Mouse (Mus musculus) lung, postnatal 0 days (tissue): ENCODE measurements around the gene Tmem38a. TPM values are rescaled to one million over a fixed set of nuclear protein-coding genes. Genes with fewer than 3 reads are reported as not detected.
A peak's percentile ranks its signal among the peaks of the same experiment; 100 is the strongest.

Source experiments
- ATAC-seq: fragments of 200-750 bp; cut with Nextera tagmentation; 2 replicates; pipeline ENCODE4 v1.8.0; 2017; ENCODE audit warnings: moderate library complexity
- DNase-seq: peaks from one replicate; pipeline ENCODE4 v3.0.0-alpha.2; 2016; ENCODE audit warnings: low spot score
- H3K27ac ChIP-seq: fragments of 300-500 bp; sonication (generic); 2 replicates; pipeline ENCODE4 v1.5.1; 2014; ENCODE audit warnings: antibody characterized with exemption, mild to moderate bottlenecking, low read length, mixed read lengths
- H3K27me3 ChIP-seq: fragments of 300-500 bp; sonication (generic); replicated peaks from 2 replicates; pipeline ENCODE4 v1.6.1; 2014; ENCODE audit warnings: low read length, mixed read lengths; ENCODE audit not compliant: insufficient read depth
- H3K36me3 ChIP-seq: fragments of 300-500 bp; sonication (generic); 2 replicates; pipeline ENCODE4 v1.6.1; 2014; ENCODE audit warnings: low read length, mixed read lengths; ENCODE audit not compliant: insufficient read depth
- H3K4me1 ChIP-seq: fragments of 300-500 bp; sonication (generic); 2 replicates; pipeline ENCODE4 v1.6.1; 2014; ENCODE audit warnings: antibody characterized with exemption, low read depth, low read length, mixed read lengths; ENCODE audit not compliant: insufficient read depth
- H3K4me2 ChIP-seq: fragments of 300-500 bp; sonication (generic); replicated peaks from 2 replicates; pipeline ENCODE4 v1.6.1; 2014; ENCODE audit warnings: low read depth, mild to moderate bottlenecking, low read length, moderate library complexity, mixed read lengths
- H3K4me3 ChIP-seq: fragments of 300-500 bp; sonication (generic); 2 replicates; pipeline ENCODE4 v1.5.1; 2014; ENCODE audit warnings: low read depth, low read length
- H3K9ac ChIP-seq: fragments of 300-500 bp; sonication (generic); replicated peaks from 2 replicates; pipeline ENCODE4 v1.6.1; 2014; ENCODE audit warnings: low read depth, mild to moderate bottlenecking
- H3K9me3 ChIP-seq: fragments of 300-500 bp; sonication (generic); 2 replicates; pipeline ENCODE4 v1.6.1; 2016; ENCODE audit warnings: low read length, mixed read lengths
- CTCF ChIP-seq: IDR thresholded peaks from 2 replicates; pipeline ENCODE4 v1.5.1; 2016; ENCODE audit warnings: antibody characterized with exemption, mild to moderate bottlenecking
- EP300 ChIP-seq: IDR thresholded peaks from 2 replicates; pipeline ENCODE4 v1.6.1; 2016; ENCODE audit warnings: antibody characterized with exemption, mild to moderate bottlenecking, control low read depth
- WGBS: fragments of 180-500 bp; shearing (Covaris S2); extraction: QIAGEN DNeasy Blood & Tissue Kit; methylation state at CpG from one replicate; pipeline ENCODE4 v1.1.7; 2014; 5-methylcytosine and 5-hydroxymethylcytosine counted together
- polyA plus RNA-seq: library from polyadenylated mRNA; unstranded; fragments of >200 nt; fragmentation: Nextera tagmentation; extraction: Ambion mirVana; gene quantifications from 2 replicates; pipeline ENCODE4 v1.2.1, GENCODE M21; 2015

Tmem38a gene
- polyA plus RNA-seq, 1 experiment from 2014 or later: 17.3 TPM

GRCm38 (mm10) chr8:72547802-72548643 lies 23.8 kb upstream of the Tmem38a start, which contains the start of gene Med26:
Gene Med26, minus strand, starts transcription at chr8:72548270.
- TF ChIP-seq CTCF: peak; percentile 39
- TF ChIP-seq EP300: no peak
- peak within 1 kb of the TSS; percentile 87 for H3K4me3 ChIP-seq
- peak within 1 kb of the TSS; percentile 96 for H3K4me2 ChIP-seq
- no peaks in the 10 kb centered on the region for H3K9me3 ChIP-seq
- H3K4me1 ChIP-seq: peaks cover 12% of the 10 kb centered on the region
- peak; percentile 96 for ATAC-seq
- WGBS: under 1% methylated on average over 72 of the region's 92 CpGs
- peak within 1 kb of the TSS; percentile 88 for H3K27ac ChIP-seq
- peak within 1 kb of the TSS; percentile 99 for H3K9ac ChIP-seq
- DNase-seq: peak; percentile 100
- no peaks in the 10 kb centered on the region for H3K27me3 ChIP-seq
- no peaks in the 10 kb centered on the region for H3K36me3 ChIP-seq

GRCm38 (mm10) chr8:72548644-72549313 lies 23.1 kb upstream of the Tmem38a start:
- ATAC-seq: peak; percentile 40
- no peaks in the 10 kb centered on the region for H3K36me3 ChIP-seq

DNA sequence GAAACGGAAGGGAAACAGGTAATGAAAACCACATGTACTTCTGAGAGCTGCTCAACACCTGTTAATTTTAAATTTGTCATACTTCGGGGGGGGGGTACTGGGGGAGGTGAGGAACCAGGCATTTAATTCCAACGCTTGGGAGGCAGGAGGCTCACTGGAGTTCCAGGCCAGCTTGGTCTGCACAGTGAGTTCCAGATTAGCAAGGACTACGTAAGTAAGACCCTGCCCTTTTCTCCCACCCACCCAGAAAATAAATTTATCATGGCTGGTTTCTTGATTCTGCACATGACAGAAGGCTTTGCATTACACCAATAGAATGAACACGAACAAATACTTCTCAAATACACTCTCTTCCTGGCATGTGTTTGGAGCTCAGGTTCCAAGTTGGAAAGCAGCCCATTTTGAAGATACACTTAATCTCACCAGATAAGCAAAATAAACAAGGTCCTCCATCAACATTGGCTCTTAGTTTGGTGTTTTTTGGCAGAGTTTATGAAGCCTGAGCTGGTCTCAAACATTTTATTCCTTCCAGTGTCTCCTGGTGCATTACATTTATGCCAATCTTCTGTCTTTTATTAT lies 22.5 kb upstream of the Tmem38a start:
- peak; percentile 62 for TF ChIP-seq EP300
- TF ChIP-seq CTCF: no peak
- DNase-seq (peak; percentile 81), ATAC-seq (no peak)
- Histone ChIP-seq H3K27ac (peak overlapping the region; percentile 88), H3K36me3 (no peaks in the 10 kb centered on the region), H3K4me1 (peaks cover 12% of the 10 kb centered on the region), H3K27me3 (no peaks in the 10 kb centered on the region), H3K4me3 (peak overlapping the region; percentile 87), H3K9ac (no peak overlapping the region), H3K4me2 (peak overlapping the region; percentile 96), H3K9me3 (no peaks in the 10 kb centered on the region)
- WGBS: 7% methylated on average over 5 of the region's 5 CpGs

More at GRCm38 (mm10) chr8:72548644-72549313, 23.1 kb upstream of the Tmem38a start:
- Histone ChIP-seq H3K4me2 (peak overlapping the region; percentile 96), H3K4me1 (peaks cover 12% of the 10 kb centered on the region), H3K27me3 (no peaks in the 10 kb centered on the region), H3K9ac (peak overlapping the region; percentile 54), H3K27ac (peak overlapping the region; percentile 88), H3K9me3 (no peaks in the 10 kb centered on the region), H3K4me3 (peak overlapping the region; percentile 87)
- WGBS: under 1% methylated on average over 43 of the region's 45 CpGs
- TF ChIP-seq CTCF (no peak), EP300 (no peak)
- peak; percentile 71 for DNase-seq

GRCm38 (mm10) chr8:72555770-72556169 lies 16.1 kb upstream of the Tmem38a start:
- Histone ChIP-seq H3K9me3 (no peaks in the 10 kb centered on the region), H3K9ac (no peak overlapping the region), H3K4me1 (no peaks in the 10 kb centered on the region), H3K4me3 (no peak overlapping the region), H3K27me3 (no peaks in the 10 kb centered on the region), H3K27ac (no peak overlapping the region), H3K36me3 (no peaks in the 10 kb centered on the region), H3K4me2 (no peak overlapping the region)
- ATAC-seq (no peak), DNase-seq (no peak)
- WGBS: 48% methylated on average over 4 of the region's 4 CpGs
- TF ChIP-seq EP300: no peak
- TF ChIP-seq CTCF: no peak

DNA sequence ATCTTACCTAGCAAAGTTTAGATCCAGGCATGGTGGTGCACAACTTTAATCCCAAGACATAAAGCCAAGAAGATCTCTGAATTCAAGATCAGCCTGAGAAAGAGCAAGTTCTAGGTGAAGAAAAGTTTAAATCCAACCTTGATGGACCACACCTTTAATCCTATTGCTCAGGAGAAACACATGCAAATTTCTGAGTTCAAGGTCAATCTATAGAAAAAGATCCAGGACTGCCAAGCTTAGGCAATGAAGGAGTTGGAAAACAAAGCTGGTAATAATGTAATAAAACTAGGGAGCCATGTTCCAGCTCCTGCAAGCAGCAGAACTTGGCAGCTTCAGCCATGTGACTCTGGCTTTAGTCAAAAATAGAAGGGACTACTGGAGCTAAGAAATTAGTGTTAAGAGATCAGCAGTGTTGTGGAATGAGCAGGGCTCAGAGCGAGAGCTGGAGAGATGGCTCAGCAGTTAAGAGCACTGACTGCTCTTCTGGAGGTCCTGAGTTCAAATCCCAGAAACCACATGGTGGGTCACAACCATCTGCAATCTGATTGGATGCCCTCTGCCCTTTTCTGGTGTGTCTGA lies 10.7 kb upstream of the Tmem38a start:
- no peak overlapping the region for H3K27ac ChIP-seq

GRCm38 (mm10) chr8:72565970-72566369 lies 5.9 kb upstream of the Tmem38a start:
- Histone ChIP-seq H3K27me3 (no peaks in the 10 kb centered on the region), H3K4me1 (peaks cover 10% of the 10 kb centered on the region), H3K36me3 (peaks cover 27% of the 10 kb centered on the region), H3K9ac (no peak overlapping the region), H3K4me2 (no peak overlapping the region), H3K27ac (no peak overlapping the region), H3K4me3 (no peak overlapping the region), H3K9me3 (no peaks in the 10 kb centered on the region)
- TF ChIP-seq EP300: no peak
- TF ChIP-seq CTCF: no peak
- DNase-seq (no peak), ATAC-seq (no peak)
- 96% methylated on average over 2 of the region's 2 CpGs for WGBS

More for the DNA sequence above, 10.7 kb upstream of the Tmem38a start:
- Histone ChIP-seq H3K27me3 (no peaks in the 10 kb centered on the region), H3K9ac (no peak overlapping the region), H3K4me3 (no peak overlapping the region), H3K36me3 (peaks cover 13% of the 10 kb centered on the region; the same call in 1 of the 2 replicates), H3K9me3 (no peaks in the 10 kb centered on the region), H3K4me1 (no peaks in the 10 kb centered on the region), H3K4me2 (no peak overlapping the region)
- ATAC-seq (no peak), DNase-seq (no peak)
- WGBS: 88% methylated on average over 1 of the region's 1 CpGs
- no peak for TF ChIP-seq EP300
- TF ChIP-seq CTCF: no peak
